7 mouse cellular contexts compared by ENCODE assay signal in genomic region chr17:87351241-87352105, GRCm38 (mm10).
DNase-seq lines count a peak whose midpoint lies in the region; ATAC-seq lines count a peak whose summit lies in the region.

No protein-coding gene starts in this region.

- H3K4me3 ChIP-seq in embryonic facial prominence, embryonic 11.5 days (ENCODE audit: low read depth, low read length): no peak overlapping the region

- peak overlapping the region; percentile 38; the same call in 1 of the 2 replicates for H3K27ac ChIP-seq in embryonic facial prominence, embryonic 11.5 days (replicated peaks; ENCODE audit: low read depth, low read length)

- intact Hi-C loops in heart, postnatal 14 days (cut with DNase I): no loop called here

- H3K36me3 ChIP-seq in embryonic facial prominence, embryonic 11.5 days (replicated peaks; ENCODE audit: control insufficient read depth, insufficient read depth, low read depth, low read length): no peaks in the 10 kb centered on the region

- H3K4me1 ChIP-seq in embryonic facial prominence, embryonic 11.5 days (ENCODE audit: control insufficient read depth, insufficient read depth, low read length): peaks cover 9% of the 10 kb centered on the region

- no peaks in the 10 kb centered on the region for H3K9me3 ChIP-seq in embryonic facial prominence, embryonic 11.5 days (replicated peaks; ENCODE audit: control insufficient read depth, low read length)

- ATAC-seq in embryonic facial prominence, embryonic 11.5 days (replicated peaks; ENCODE audit: insufficient number of reproducible peaks, low FRiP score, low TSS enrichment, low read depth): no peak; the same call in 1 of the 2 replicates

- DNase-seq in cerebellum, adult 11-12 months: peak; percentile 75
- peak; percentile 62 for DNase-seq in embryonic facial prominence, embryonic 11.5 days (ENCODE audit: low spot score)
- peak; percentile 58 to 79 for DNase-seq in heart, postnatal 14 days
- DNase-seq in kidney, postnatal 25 days: peak; percentile 84 to 93
- DNase-seq in yolk sac, embryonic 10.5 days (ENCODE audit: low spot score): peak; percentile 56
- DNase-seq in T-cell, adult 2 months (ENCODE audit: low spot score): no peak
- DNase-seq in layer of hippocampus, adult 9-10 months (ENCODE audit: low spot score): no peak

- H3K4me2 ChIP-seq in embryonic facial prominence, embryonic 11.5 days (ENCODE audit: low read depth, low read length): no peak overlapping the region

- no peak overlapping the region for H3K9ac ChIP-seq in embryonic facial prominence, embryonic 11.5 days (replicated peaks; ENCODE audit: low read length)

- no peaks in the 10 kb centered on the region for H3K27me3 ChIP-seq in embryonic facial prominence, embryonic 11.5 days (ENCODE audit: control insufficient read depth, insufficient read depth, low read length)

- WGBS in embryonic facial prominence, embryonic 11.5 days: 39% methylated on average over 20 of the region's 20 CpGs

Comparison
In these comparisons a context has a peak if more than half of its experiments do, and no peak if none do; other contexts are left out.
1. DNase-seq: peak in cerebellum, adult 11-12 months (single experiment), embryonic facial prominence, embryonic 11.5 days (single experiment), heart, postnatal 14 days (2 of 2), kidney, postnatal 25 days (2 of 2) and yolk sac, embryonic 10.5 days (single experiment); none in T-cell, adult 2 months (single experiment) and layer of hippocampus, adult 9-10 months (single experiment).